Mouse (Mus musculus): ENCODE data around the gene Rdh8. TPM values are rescaled to one million over a fixed set of nuclear protein-coding genes. Genes with fewer than 3 reads are reported as not detected.

Gene Rdh8
- polyA plus RNA-seq, 1 experiment, result not detected

- 40% methylated on average over 5 of the region's 5 CpGs for WGBS
- Histone ChIP-seq H3K4me3 (ENCODE audit: insufficient read depth, low read depth, low read length) (no peak overlapping the region), H3K27ac (ENCODE audit: insufficient read depth, low read depth, low read length) (no peak overlapping the region), H3K4me1 (ENCODE audit: control insufficient read depth, insufficient read depth, low read length) (peaks cover 3% of the 10 kb centered on the region)
- TF ChIP-seq POLR2A (IDR thresholded peaks at IDR 0.05; ENCODE audit: insufficient read depth, low read depth, low read length), result no peak
These were observed 12.6 kb upstream of the Rdh8 start for GRCm38 (mm10) chr9:20805706-20806105.

GRCm38 (mm10) chr9:20810271-20810670, 8.0 kb upstream of the Rdh8 start:
- H3K4me3 ChIP-seq (ENCODE audit: insufficient read depth, low read depth, low read length), result no peak overlapping the region
- TF ChIP-seq CTCF (IDR thresholded peaks at IDR 0.05; ENCODE audit: insufficient read depth, low read depth, low read length) (no peak), POLR2A (IDR thresholded peaks at IDR 0.05; ENCODE audit: insufficient read depth, low read depth, low read length) (no peak)
- 35% methylated on average over 4 of the region's 4 CpGs for WGBS
- no peak overlapping the region for H3K27ac ChIP-seq (ENCODE audit: insufficient read depth, low read depth, low read length)
- peaks cover 21% of the 10 kb centered on the region for H3K4me1 ChIP-seq (ENCODE audit: control insufficient read depth, insufficient read depth, low read length)

DNA sequence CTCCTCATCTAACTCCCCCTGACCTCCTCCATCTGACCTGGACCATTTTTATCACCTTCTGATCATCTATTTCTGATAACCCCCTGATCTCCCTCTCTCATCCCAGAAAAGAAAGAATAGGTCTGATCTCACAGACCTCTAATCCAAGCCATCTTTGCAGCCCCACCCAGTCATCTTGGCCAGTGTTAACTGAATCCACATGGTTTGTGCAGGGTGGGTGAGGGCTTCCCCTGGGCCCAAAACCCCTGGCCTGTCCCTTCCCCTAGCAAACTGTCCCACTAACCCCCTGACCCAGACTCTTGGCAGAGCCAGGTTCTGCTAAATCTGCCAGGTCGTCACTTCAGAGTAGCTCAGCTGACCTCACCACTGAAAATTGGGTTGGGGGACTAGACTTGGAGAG, 7.5 kb upstream of the Rdh8 start:
- WGBS, result 83% methylated on average over 1 of the region's 1 CpGs
- TF ChIP-seq CTCF (IDR thresholded peaks at IDR 0.05; ENCODE audit: insufficient read depth, low read depth, low read length), result no peak
- no peak for TF ChIP-seq POLR2A (IDR thresholded peaks at IDR 0.05; ENCODE audit: insufficient read depth, low read depth, low read length)
- Histone ChIP-seq H3K27ac (ENCODE audit: insufficient read depth, low read depth, low read length) (no peak overlapping the region), H3K4me1 (ENCODE audit: control insufficient read depth, insufficient read depth, low read length) (peaks cover 21% of the 10 kb centered on the region), H3K4me3 (ENCODE audit: insufficient read depth, low read depth, low read length) (no peak overlapping the region)

- Histone ChIP-seq H3K4me3 (ENCODE audit: insufficient read depth, low read depth, low read length) (no peak overlapping the region), H3K27ac (ENCODE audit: insufficient read depth, low read depth, low read length) (no peak overlapping the region), H3K4me1 (ENCODE audit: control insufficient read depth, insufficient read depth, low read length) (peaks cover 21% of the 10 kb centered on the region)
- WGBS, result 19% methylated on average over 19 of the region's 19 CpGs
- no peak for TF ChIP-seq POLR2A (IDR thresholded peaks at IDR 0.05; ENCODE audit: insufficient read depth, low read depth, low read length)
- TF ChIP-seq CTCF (IDR thresholded peaks at IDR 0.05; ENCODE audit: insufficient read depth, low read depth, low read length), result no peak
These were observed 5.6 kb upstream of the Rdh8 start for GRCm38 (mm10) chr9:20812537-20813271.

DNA sequence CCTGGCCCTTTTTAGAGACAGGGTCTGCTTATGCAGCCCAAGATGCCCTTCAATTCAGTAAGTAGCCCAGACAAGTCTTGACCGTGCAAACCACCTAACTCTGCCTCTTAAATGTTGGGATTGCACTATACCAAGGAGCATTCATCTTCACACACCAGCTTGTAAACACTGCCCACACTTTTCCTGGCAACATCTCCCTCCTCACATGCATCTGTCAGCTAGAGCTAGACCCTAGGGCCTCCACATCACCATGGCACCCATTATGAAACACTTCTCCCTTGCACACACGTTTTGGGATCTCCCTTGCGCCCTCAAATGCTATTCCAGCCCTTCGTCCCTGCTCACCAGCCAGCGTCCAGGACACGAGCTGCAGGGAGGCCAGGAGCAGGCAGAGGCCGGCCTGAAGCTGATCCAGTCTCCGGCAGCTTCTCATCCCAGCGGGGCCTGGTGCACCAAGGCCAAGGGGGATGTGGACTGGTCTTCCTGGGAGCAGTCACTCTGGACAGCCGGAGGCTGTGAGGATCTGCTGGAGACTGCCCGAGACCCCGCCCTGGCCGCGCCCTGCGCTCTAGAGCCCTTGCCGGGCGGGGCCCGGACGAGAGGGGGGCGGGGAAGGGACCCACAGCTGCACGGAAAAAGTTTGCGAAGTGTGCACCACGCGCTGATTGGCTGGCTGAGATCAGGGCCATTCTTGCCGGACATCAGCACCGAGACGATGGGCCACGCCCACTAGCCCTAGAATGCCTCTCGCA, 3.6 kb upstream of the Rdh8 start, which contains the start of gene Col5a3:
Gene Col5a3, minus strand, starts transcription at position 547 of the 752 bp plus-strand sequence.
- no peak for TF ChIP-seq POLR2A (IDR thresholded peaks at IDR 0.05; ENCODE audit: insufficient read depth, low read depth, low read length)
- TF ChIP-seq CTCF (IDR thresholded peaks at IDR 0.05; ENCODE audit: insufficient read depth, low read depth, low read length), result no peak
- peaks cover 21% of the 10 kb centered on the region for H3K4me1 ChIP-seq (ENCODE audit: control insufficient read depth, insufficient read depth, low read length)
- H3K27ac ChIP-seq (ENCODE audit: insufficient read depth, low read depth, low read length), result no peak within 1 kb of the TSS
- WGBS, result 10% methylated on average over 29 of the region's 29 CpGs
- no peak within 1 kb of the TSS for H3K4me3 ChIP-seq (ENCODE audit: insufficient read depth, low read depth, low read length)

- H3K4me1 ChIP-seq (ENCODE audit: control insufficient read depth, insufficient read depth, low read length), result 0 out of 2 replicates have a peak, but pooled peaks cover 1% of the 10 kb centered on the region
- 73% methylated on average over 5 of the region's 5 CpGs for WGBS
- no peak overlapping the region for H3K27ac ChIP-seq (ENCODE audit: insufficient read depth, low read depth, low read length)
- no peak for TF ChIP-seq POLR2A (IDR thresholded peaks at IDR 0.05; ENCODE audit: insufficient read depth, low read depth, low read length)
- no peak for TF ChIP-seq CTCF (IDR thresholded peaks at IDR 0.05; ENCODE audit: insufficient read depth, low read depth, low read length)
- no peak overlapping the region for H3K4me3 ChIP-seq (ENCODE audit: insufficient read depth, low read depth, low read length)
These were observed 1.7 kb downstream of the Rdh8 start for GRCm38 (mm10) chr9:20820001-20820400.

- Histone ChIP-seq H3K4me1 (ENCODE audit: control insufficient read depth, insufficient read depth, low read length) (no peaks in the 10 kb centered on the region), H3K27ac (ENCODE audit: insufficient read depth, low read depth, low read length) (no peak overlapping the region), H3K4me3 (ENCODE audit: insufficient read depth, low read depth, low read length) (no peak overlapping the region)
- TF ChIP-seq CTCF (IDR thresholded peaks at IDR 0.05; ENCODE audit: insufficient read depth, low read depth, low read length), result no peak
- TF ChIP-seq POLR2A (IDR thresholded peaks at IDR 0.05; ENCODE audit: insufficient read depth, low read depth, low read length), result no peak
- WGBS, result 74% methylated on average over 3 of the region's 3 CpGs
These were observed 4.5 kb downstream of the Rdh8 start for GRCm38 (mm10) chr9:20822821-20823220.

DNA sequence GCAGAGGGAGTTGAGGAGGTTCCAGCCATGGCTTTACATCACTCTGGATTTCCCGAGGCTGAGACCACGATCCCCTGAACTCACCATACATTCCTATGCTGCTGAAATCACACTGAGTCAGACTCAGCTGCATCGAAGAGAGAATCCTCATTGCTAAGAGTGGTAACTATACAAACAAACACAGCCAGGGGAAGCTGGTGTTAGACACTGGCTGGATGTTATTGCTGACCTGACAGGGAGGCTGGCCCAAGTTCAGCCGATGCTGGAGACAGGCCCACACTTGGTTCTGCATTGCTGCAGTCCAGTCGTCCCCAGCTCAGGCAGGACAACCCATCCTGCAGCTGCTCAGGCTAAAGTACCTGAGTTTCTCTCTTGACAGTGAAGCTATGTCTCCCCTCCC, 7.5 kb downstream of the Rdh8 start:
- peaks cover 1% of the 10 kb centered on the region for H3K4me1 ChIP-seq (ENCODE audit: control insufficient read depth, insufficient read depth, low read length)
- WGBS, result 65% methylated on average over 5 of the region's 5 CpGs
- TF ChIP-seq CTCF (IDR thresholded peaks at IDR 0.05; ENCODE audit: insufficient read depth, low read depth, low read length), result no peak
- TF ChIP-seq POLR2A (IDR thresholded peaks at IDR 0.05; ENCODE audit: insufficient read depth, low read depth, low read length), result no peak
- H3K27ac ChIP-seq (ENCODE audit: insufficient read depth, low read depth, low read length), result no peak overlapping the region
- no peak overlapping the region for H3K4me3 ChIP-seq (ENCODE audit: insufficient read depth, low read depth, low read length)

GRCm38 (mm10) chr9:20828127-20828526, 9.8 kb downstream of the Rdh8 start:
- TF ChIP-seq CTCF (IDR thresholded peaks at IDR 0.05; ENCODE audit: insufficient read depth, low read depth, low read length) (no peak), POLR2A (IDR thresholded peaks at IDR 0.05; ENCODE audit: insufficient read depth, low read depth, low read length) (no peak)
- Histone ChIP-seq H3K4me3 (ENCODE audit: insufficient read depth, low read depth, low read length) (no peak overlapping the region), H3K4me1 (ENCODE audit: control insufficient read depth, insufficient read depth, low read length) (peaks cover 3% of the 10 kb centered on the region), H3K27ac (ENCODE audit: insufficient read depth, low read depth, low read length) (no peak overlapping the region)
- WGBS, result 100% methylated on average over 1 of the region's 1 CpGs
